Mouse (Mus musculus) mouse trophoblast stem cell (cell line): ENCODE data around the gene Gkn3.

Source experiments
- in situ Hi-C, 2 experiments: fragments of 300-500 bp; cut with MseI, MboI; formaldehyde crosslinking; loops; 2 replicates in 1 of 2; 3 replicates in 1 of 2; pipeline ENCODE4 v1.15.1; 2025

Gkn3 gene

DNA sequence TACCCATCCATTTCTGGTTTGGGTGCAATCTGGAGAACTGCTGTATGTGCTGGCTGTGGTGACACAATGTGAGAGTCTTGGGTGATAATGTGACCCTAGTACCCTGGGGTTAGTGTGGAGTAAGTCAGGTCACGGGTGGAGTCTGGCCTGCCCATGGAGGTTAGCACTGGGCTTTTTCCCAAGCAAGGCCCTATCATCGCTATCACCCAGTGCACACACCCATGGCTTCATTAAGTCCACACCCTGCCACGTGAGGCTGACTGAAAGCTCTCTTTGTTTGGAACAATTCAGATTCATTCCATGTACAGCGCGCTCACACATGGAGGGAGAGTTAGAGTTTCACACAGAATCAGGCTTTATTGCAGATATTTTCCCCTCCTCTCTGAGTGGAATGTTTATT, 34.3 kb downstream of the Gkn3 start:
- in situ Hi-C loops: no loop called here

DNA sequence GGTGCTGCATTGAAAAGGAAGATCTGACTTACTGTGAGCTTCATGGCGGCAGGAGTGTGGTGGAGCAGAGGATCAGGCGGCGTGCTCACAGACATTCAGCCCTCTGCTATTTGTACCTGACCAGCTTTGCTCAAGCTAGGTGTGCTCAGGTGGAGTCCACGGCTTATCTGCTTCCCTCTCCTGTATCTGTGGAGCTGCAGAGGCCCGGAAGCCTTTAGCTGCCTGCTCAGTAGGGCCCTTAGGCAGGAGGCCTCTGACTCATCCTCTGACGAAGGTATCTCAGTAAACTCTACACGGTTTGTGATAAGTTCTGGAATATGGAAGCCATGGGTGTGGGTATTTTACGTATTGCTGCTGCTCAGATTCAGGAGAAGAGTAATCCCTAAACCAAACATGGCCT, 37.9 kb downstream of the Gkn3 start, which contains the start of gene Gkn1:
Gene Gkn1, minus strand, starts transcription at position 114 of the 400 bp plus-strand sequence.
- in situ Hi-C loops: no loop called here

DNA sequence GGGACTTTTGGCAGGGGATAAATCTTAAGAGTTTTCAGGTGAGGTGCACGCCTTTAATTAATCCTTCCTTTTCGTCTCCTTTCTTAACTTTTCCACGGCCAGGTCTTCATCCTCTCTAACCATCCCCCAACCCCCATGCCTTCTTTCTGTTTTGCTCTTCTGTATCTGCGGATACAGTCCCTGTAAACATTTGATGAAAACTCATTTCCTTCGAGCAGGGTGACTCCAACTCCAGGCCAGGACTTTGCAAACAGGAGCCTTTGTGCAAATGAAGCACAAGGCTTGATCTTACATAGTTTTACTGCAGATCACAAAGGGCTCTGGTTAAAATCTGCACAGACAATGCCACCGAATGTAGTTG, 52.8 kb downstream of the Gkn3 start:
- in situ Hi-C loops: no loop called here

DNA sequence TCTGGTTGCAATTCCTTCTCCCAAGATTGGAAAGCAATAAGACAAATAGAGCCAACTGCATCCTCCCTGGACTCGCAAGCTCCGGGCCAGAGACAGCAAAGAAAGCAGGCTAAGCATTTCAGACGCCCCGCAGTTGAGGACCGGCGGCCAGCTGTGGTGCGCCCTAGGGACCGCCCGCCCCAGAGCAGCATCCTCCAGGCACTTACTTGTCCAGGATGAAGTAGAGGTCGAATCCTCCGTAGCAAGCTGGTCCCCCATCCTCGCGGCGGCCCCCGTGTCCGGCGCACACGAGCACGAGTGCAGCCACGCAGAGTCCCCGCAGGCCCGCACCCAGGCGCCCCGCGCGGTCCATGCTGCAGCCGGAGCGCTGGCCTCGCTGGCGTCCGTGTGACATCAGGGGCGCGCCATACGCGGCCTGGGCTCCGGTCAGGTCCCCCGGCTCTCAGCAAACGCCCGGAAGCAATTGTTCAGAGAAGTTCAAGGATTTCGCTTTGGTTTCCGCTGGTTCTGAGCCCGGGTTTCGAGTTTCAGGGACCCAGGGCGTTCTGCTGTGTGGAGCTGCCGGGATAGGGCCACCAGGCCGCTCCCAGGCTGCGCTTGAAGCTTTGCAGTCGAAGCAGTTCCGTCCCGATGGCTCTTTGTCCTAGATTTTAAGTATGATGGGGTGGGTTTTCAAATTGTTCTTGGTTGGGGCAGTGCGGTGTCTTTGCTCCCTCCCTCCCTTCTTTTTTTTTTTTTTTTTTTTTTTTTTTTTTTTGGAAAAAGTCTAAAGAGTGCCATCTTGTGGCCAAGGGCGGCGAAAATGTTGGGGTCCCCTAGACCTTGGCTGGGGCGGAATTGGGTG, 53.4 kb downstream of the Gkn3 start, which contains the start of gene Antxr1:
Gene Antxr1, minus strand, starts transcription at position 731 of the 844 bp plus-strand sequence.
- in situ Hi-C loops: no loop called here

DNA sequence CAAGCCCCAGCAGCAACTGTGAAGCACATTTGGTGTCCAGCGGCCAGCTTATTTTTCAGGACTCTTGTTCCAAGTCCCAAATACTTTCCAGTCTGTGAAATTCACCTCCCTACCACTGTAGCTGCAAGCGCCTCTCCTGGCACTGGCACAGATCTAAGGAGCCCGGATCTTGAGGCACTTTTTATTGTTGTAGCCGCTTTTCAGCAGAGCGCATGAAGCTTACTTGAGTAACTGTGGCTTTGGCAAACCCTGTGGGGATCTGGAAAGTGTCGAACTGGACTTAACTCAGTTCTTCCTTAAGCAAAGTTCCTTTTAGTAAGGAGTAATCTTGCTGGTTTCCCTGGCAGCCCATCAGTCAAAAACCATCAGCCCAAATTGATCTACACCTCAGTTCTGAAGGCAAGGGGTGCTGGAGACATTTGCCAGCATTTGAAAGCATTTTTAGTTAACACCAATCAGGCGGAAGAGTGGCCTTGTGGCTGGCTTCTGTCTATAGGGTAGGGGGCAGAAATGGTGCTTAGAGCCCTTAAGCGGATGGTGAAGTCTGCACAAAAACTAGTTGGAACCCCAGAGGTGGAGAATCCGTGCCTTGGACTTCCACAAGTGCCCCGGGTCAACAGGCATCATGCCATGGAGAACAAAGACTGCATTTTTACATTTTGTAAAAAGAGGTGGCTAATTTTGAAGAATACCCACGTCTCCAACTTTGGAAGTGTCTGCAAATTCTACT, 54.2 kb downstream of the Gkn3 start:
- in situ Hi-C loops: no loop called here
